Mouse (Mus musculus) stomach, embryonic 15.5 days (tissue): ENCODE measurements around the gene Rgs10. TPM values are rescaled to one million over a fixed set of nuclear protein-coding genes. Genes with fewer than 3 reads are reported as not detected.

Experiments used
- ATAC-seq: fragments of 200-750 bp; cut with Nextera tagmentation; 2 replicates; pipeline ENCODE4 v1.8.0; 2017; ENCODE audit warnings: low read depth, moderate number of reproducible peaks, moderate TSS enrichment; ENCODE audit not compliant: insufficient read depth, low FRiP score
- H3K27ac ChIP-seq: fragments of 300-500 bp; sonication (generic); 2 replicates; pipeline ENCODE4 v1.5.1; 2015; ENCODE audit warnings: mild to moderate bottlenecking, inconsistent platforms
- H3K27me3 ChIP-seq: fragments of 300-500 bp; sonication (generic); replicated peaks from 2 replicates; pipeline ENCODE4 v1.6.1; 2015; ENCODE audit warnings: inconsistent platforms
- H3K36me3 ChIP-seq: fragments of 300-500 bp; sonication (generic); 2 replicates; pipeline ENCODE4 v1.6.1; 2015; ENCODE audit warnings: inconsistent platforms
- H3K4me1 ChIP-seq: fragments of 300-500 bp; sonication (generic); 2 replicates; pipeline ENCODE4 v1.6.1; 2015; ENCODE audit warnings: inconsistent platforms
- H3K4me2 ChIP-seq: fragments of 300-500 bp; sonication (generic); 2 replicates; pipeline ENCODE4 v1.6.1; 2015; ENCODE audit warnings: mild to moderate bottlenecking, inconsistent platforms
- H3K4me3 ChIP-seq: fragments of 300-500 bp; sonication (generic); replicated peaks from 2 replicates; pipeline ENCODE4 v1.5.1; 2015; ENCODE audit warnings: inconsistent platforms
- H3K9ac ChIP-seq: fragments of 300-500 bp; sonication (generic); 2 replicates; pipeline ENCODE4 v1.6.1; 2015; ENCODE audit warnings: inconsistent platforms
- H3K9me3 ChIP-seq: fragments of 300-500 bp; sonication (generic); 2 replicates; pipeline ENCODE4 v1.6.1; 2016; ENCODE audit warnings: inconsistent platforms
- WGBS: fragments of 180-500 bp; shearing (Covaris S2); methylation state at CpG from one replicate; pipeline ENCODE4 v1.1.7; 2015; 5-methylcytosine and 5-hydroxymethylcytosine counted together
- polyA plus RNA-seq: library from polyadenylated mRNA; unstranded; fragments of >200 nt; fragmentation: Nextera tagmentation; extraction: Ambion mirVana; gene quantifications from 2 replicates; pipeline ENCODE4 v1.2.1, GENCODE M21; 2015

The Rgs10 gene
- polyA plus RNA-seq, 1 experiment from 2014 or later, result 25.7 TPM

DNA sequence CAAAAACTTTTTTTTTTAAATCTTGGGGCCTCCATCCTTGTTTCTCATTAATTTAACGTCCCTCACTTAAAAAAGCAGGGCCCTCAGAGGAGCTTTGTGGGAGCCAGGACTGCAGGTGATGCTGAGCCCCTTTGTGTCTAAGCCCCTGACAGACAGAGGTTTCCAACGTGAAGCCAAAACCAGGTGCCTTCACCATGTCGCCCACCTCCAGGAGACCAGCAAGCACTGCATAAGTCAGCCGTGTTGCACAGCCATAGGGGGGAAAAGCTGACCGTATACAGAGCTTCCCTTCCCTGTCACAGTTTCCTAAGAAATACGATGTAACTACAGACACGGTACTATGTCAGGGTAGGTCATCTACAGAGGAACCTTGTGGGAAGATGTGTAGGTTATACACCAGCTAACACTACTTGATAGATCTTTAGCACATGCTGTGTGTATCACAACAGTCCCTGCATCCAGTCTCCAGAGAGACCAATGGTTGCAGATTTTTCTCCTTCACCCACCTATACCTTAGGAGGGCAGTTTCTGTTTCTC lies 35.3 kb downstream of the Rgs10 start:
- Histone ChIP-seq H3K9me3 (no peaks in the 10 kb centered on the region), H3K9ac (no peak overlapping the region), H3K27ac (no peak overlapping the region), H3K36me3 (no peaks in the 10 kb centered on the region), H3K4me3 (no peak overlapping the region), H3K4me2 (no peak overlapping the region), H3K27me3 (no peaks in the 10 kb centered on the region), H3K4me1 (no peaks in the 10 kb centered on the region)
- WGBS, result 74% methylated on average over 7 of the region's 7 CpGs
- no peak for ATAC-seq

DNA sequence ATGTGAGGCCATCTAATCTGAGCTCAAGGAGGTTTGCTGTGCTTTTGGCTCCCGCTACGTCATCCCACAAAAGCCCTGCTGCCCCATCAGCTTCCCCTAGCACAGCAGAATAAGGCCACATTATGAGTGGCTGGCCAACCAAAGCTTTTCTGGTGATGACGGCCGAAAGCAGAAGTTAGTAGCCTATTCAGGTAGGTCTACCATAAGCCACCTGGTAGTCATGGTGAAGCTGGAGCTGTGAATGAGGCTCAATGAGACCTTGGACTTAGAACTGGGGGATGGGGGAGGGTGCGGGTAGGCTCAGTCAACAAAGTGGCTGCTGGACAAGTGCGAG lies 36.1 kb downstream of the Rgs10 start:
- no peak overlapping the region for H3K4me3 ChIP-seq
- H3K27me3 ChIP-seq, result no peaks in the 10 kb centered on the region
- no peaks in the 10 kb centered on the region for H3K4me1 ChIP-seq
- WGBS, result 93% methylated on average over 6 of the region's 6 CpGs
- H3K9me3 ChIP-seq, result no peaks in the 10 kb centered on the region
- no peak for ATAC-seq
- H3K4me2 ChIP-seq, result no peak overlapping the region
- no peaks in the 10 kb centered on the region for H3K36me3 ChIP-seq
- no peak overlapping the region for H3K27ac ChIP-seq
- no peak overlapping the region for H3K9ac ChIP-seq

DNA sequence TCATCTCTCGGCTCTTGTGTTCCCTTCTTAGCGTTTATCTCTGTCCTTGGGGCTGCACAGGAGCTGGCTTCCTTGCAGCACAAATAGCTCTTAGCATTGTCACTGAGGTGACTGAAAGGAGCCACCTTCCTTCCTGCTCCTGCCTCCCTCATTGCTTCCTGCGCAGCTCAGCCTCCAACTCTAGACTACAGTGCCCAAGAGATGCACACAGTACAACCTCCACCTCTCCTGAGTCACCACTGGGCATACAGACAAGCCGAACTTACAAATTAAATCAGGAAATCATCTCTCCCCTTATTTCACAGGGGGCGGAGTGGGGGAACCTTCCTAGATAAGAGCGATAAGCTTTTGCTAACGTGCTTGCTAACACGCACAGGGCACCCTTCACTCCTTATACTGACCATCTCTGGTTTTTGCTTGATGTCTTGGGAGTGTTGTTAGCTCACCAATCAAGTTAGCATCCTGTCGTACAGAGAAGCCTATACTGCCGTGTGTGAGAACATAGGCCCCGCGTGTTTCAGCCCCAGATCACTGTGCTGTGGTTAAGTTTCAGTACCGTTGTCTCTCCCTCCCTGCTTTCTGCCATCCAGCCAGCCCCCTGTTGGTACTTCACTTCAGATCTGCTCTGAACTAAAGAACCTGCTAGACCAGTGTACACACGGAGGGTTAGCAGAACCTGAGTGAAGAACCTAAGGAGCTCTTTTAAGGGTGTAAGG lies 36.6 kb downstream of the Rgs10 start:
- H3K4me2 ChIP-seq, result no peak overlapping the region
- 82% methylated on average over 14 of the region's 14 CpGs for WGBS
- no peak overlapping the region for H3K4me3 ChIP-seq
- H3K4me1 ChIP-seq, result no peaks in the 10 kb centered on the region
- ATAC-seq, result no peak
- H3K36me3 ChIP-seq, result no peaks in the 10 kb centered on the region
- H3K9me3 ChIP-seq, result no peaks in the 10 kb centered on the region
- H3K27ac ChIP-seq, result no peak overlapping the region
- no peak overlapping the region for H3K9ac ChIP-seq
- H3K27me3 ChIP-seq, result no peaks in the 10 kb centered on the region

DNA sequence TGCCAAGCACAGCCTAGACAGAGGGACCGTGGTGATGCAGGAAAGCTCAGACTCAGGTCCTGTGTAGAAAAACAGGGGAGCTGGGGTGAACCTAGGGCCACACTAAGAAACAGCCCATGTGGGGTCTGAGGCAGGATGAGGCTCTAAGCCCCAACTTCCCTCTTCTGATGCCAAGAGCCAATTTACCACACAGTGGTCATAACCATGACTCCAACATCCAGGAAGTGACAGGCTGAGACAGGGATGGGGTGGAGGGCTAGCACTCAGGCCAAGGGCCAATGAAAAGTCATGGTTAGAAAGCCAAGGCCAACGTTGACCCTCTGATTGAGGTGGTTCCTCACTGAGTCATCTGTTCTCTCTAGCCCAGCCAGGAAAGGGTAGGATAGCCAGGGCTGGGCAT lies 37.6 kb downstream of the Rgs10 start:
- H3K4me2 ChIP-seq, result no peak overlapping the region
- no peak overlapping the region for H3K9ac ChIP-seq
- no peak overlapping the region for H3K27ac ChIP-seq
- no peak overlapping the region for H3K4me3 ChIP-seq
- no peaks in the 10 kb centered on the region for H3K9me3 ChIP-seq
- H3K36me3 ChIP-seq, result no peaks in the 10 kb centered on the region
- no peaks in the 10 kb centered on the region for H3K27me3 ChIP-seq
- ATAC-seq, result no peak
- WGBS, result 84% methylated on average over 2 of the region's 2 CpGs
- H3K4me1 ChIP-seq, result no peaks in the 10 kb centered on the region

DNA sequence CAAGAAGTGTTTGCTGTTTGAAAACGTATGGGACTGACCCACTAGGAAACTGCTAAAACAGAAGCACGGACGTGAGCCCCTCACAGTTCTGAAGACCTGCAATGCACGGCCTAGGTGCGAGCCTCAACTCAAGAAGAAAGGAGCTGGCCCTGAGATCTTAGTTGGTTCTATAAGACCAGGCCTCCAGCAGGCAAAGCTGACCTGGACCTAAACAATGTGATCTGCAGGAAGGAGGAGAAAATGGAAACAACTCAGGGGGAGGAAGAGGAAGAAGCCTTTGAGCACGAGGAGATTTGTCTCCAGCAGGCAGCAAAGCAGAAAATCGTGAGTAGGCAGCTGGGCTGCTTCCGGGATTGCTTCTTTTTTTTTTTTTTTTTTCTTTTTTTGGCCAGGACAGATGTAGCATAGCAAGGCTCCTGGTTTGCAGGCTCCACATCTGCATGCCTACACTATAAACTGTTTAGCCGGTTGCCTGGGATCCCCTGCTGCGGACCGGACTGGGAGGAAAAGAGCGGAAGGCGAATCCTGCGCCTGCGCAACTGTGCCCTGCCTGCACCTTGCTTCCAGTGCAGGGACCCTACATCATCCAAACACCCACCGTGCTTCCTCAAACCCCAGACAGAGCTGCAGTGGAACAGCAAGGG lies 39.3 kb downstream of the Rgs10 start:
- H3K4me1 ChIP-seq, result no peaks in the 10 kb centered on the region
- no peak overlapping the region for H3K4me3 ChIP-seq
- H3K9ac ChIP-seq, result no peak overlapping the region
- peak overlapping the region; percentile 54; the same call in 1 of the 2 replicates for H3K27ac ChIP-seq
- H3K36me3 ChIP-seq, result no peaks in the 10 kb centered on the region
- no peaks in the 10 kb centered on the region for H3K9me3 ChIP-seq
- no peaks in the 10 kb centered on the region for H3K27me3 ChIP-seq
- no peak for ATAC-seq
- peak overlapping the region; percentile 4; the same call in 1 of the 2 replicates for H3K4me2 ChIP-seq
- WGBS, result 53% methylated on average over 16 of the region's 16 CpGs

DNA sequence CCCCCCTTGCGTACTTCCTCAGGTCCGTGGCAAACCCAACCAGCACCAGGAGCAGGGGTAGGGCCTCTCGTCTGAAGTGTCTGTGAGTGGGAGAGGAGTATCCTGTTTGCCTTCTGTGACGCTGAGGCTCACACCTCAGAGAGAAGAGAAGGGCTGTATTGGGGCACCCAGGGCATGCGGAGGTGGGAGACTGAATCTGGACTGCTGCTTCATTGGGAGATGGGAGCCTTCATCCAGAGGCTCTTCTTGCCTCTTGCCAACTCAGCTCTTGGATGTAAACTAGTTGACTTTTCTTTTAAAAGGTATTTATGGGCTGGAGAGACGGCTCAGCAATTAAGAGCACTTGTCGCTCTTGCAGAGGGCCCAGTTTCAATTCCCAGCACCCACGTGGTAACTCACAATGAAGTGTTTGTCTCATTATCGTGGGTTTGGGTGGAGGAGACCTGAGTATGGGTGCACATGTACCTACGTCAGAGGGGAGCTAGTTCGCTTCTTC lies 42.3 kb downstream of the Rgs10 start:
- 0 out of 2 replicates have a peak, but pooled peaks cover 8% of the 10 kb centered on the region for H3K36me3 ChIP-seq
- H3K27me3 ChIP-seq, result no peaks in the 10 kb centered on the region
- no peak overlapping the region for H3K4me3 ChIP-seq
- H3K4me2 ChIP-seq, result no peak overlapping the region
- no peaks in the 10 kb centered on the region for H3K4me1 ChIP-seq
- H3K9ac ChIP-seq, result no peak overlapping the region
- H3K27ac ChIP-seq, result no peak overlapping the region
- no peak for ATAC-seq
- WGBS, result 80% methylated on average over 11 of the region's 11 CpGs
- no peaks in the 10 kb centered on the region for H3K9me3 ChIP-seq

- no peak for ATAC-seq
- 87% methylated on average over 11 of the region's 11 CpGs for WGBS
- no peak overlapping the region for H3K27ac ChIP-seq
- no peak overlapping the region for H3K4me2 ChIP-seq
- H3K9ac ChIP-seq, result no peak overlapping the region
- no peak overlapping the region for H3K4me3 ChIP-seq
- 0 out of 2 replicates have a peak, but pooled peaks cover 8% of the 10 kb centered on the region for H3K36me3 ChIP-seq
- no peaks in the 10 kb centered on the region for H3K9me3 ChIP-seq
- H3K27me3 ChIP-seq, result no peaks in the 10 kb centered on the region
- H3K4me1 ChIP-seq, result no peaks in the 10 kb centered on the region
These were observed 44.4 kb downstream of the Rgs10 start for GRCm38 (mm10) chr7:128374156-128374555.

DNA sequence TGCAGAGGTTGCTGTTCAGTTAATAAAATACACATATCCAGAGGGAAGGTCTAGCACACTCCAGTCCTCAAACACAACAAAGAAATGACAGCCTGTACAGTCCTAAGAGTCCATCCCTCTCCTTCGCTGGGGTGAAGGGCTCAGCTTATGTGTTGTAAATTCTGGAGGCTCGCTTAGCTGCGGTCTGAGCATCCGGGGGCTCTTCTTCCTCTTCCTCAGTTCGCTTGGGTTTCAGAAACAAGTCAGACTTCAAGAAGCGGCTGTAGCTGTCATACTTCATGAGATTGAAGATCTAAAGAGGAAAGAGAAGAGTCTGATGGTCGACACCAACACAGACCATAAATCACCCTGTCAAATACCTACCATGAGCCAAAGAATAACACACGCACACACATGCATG lies 44.8 kb downstream of the Rgs10 start:
- no peaks in the 10 kb centered on the region for H3K9me3 ChIP-seq
- ATAC-seq, result no peak
- no peak overlapping the region for H3K4me3 ChIP-seq
- 80% methylated on average over 8 of the region's 8 CpGs for WGBS
- no peak overlapping the region for H3K4me2 ChIP-seq
- H3K4me1 ChIP-seq, result no peaks in the 10 kb centered on the region
- no peaks in the 10 kb centered on the region for H3K27me3 ChIP-seq
- H3K36me3 ChIP-seq, result 0 out of 2 replicates have a peak, but pooled peaks cover 8% of the 10 kb centered on the region
- no peak overlapping the region for H3K27ac ChIP-seq
- H3K9ac ChIP-seq, result no peak overlapping the region

DNA sequence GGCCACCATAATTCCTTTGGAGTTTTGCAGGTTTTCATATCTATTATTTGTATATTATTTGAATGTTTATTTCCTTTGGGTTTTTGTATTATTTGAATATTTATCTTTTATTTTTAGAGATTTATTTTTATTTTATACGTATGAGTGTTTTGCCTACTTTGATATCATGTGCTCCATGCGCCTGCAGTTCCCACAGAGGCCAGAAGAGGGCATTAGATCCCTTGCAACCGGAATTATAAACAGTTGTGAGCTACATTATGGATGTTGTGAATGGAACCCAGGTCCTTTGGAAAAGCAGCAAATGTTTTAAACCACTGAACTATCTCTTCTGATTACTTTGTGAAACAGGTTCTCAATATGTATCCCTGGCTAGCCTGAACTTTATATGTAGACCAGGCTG lies 46.2 kb downstream of the Rgs10 start:
- H3K27me3 ChIP-seq, result no peaks in the 10 kb centered on the region
- ATAC-seq, result no peak
- H3K9me3 ChIP-seq, result no peaks in the 10 kb centered on the region
- H3K27ac ChIP-seq, result no peak overlapping the region
- no peak overlapping the region for H3K9ac ChIP-seq
- no peak overlapping the region for H3K4me2 ChIP-seq
- H3K36me3 ChIP-seq, result 0 out of 2 replicates have a peak, but pooled peaks cover 8% of the 10 kb centered on the region
- WGBS, result 49% methylated on average over 3 of the region's 3 CpGs
- 0 out of 2 replicates have a peak, but pooled peaks cover 2% of the 10 kb centered on the region for H3K4me1 ChIP-seq
- H3K4me3 ChIP-seq, result no peak overlapping the region

- H3K4me3 ChIP-seq, result no peak overlapping the region
- H3K4me2 ChIP-seq, result no peak overlapping the region
- H3K9ac ChIP-seq, result no peak overlapping the region
- 50% methylated on average over 12 of the region's 12 CpGs for WGBS
- H3K36me3 ChIP-seq, result 0 out of 2 replicates have a peak, but pooled peaks cover 8% of the 10 kb centered on the region
- 0 out of 2 replicates have a peak, but pooled peaks cover 4% of the 10 kb centered on the region for H3K4me1 ChIP-seq
- H3K9me3 ChIP-seq, result no peaks in the 10 kb centered on the region
- no peaks in the 10 kb centered on the region for H3K27me3 ChIP-seq
- H3K27ac ChIP-seq, result no peak overlapping the region
- no peak for ATAC-seq
These were observed 49.2 kb downstream of the Rgs10 start for GRCm38 (mm10) chr7:128369366-128369765.

- 0 out of 2 replicates have a peak, but pooled peaks cover 4% of the 10 kb centered on the region for H3K4me1 ChIP-seq
- H3K27ac ChIP-seq, result no peak overlapping the region
These were observed 49.7 kb downstream of the Rgs10 start for GRCm38 (mm10) chr7:128368828-128369227.

DNA sequence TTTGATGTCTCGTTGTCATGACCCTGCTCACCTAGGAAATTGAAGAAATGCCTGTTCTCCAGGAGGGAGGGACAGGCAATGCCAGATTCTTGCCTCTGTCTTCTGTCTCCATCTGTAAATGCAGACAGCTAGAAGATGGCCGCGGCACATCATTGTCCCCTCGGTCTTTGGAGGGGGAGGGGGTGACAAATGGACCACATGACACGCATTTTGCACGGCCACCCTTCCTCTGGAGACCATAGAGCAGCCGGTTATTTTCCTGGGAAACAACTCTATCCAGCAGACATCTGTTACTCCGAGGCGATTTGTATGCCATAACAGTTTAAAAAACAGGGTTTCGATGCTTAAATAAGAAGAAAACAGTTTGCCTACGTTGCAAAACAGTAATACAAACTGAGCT lies 51.9 kb downstream of the Rgs10 start:
- H3K27me3 ChIP-seq, result no peaks in the 10 kb centered on the region
- H3K4me2 ChIP-seq, result no peak overlapping the region
- H3K36me3 ChIP-seq, result no peaks in the 10 kb centered on the region
- H3K4me1 ChIP-seq, result 0 out of 2 replicates have a peak, but pooled peaks cover 4% of the 10 kb centered on the region
- 51% methylated on average over 11 of the region's 11 CpGs for WGBS
- no peak overlapping the region for H3K9ac ChIP-seq
- no peak overlapping the region for H3K27ac ChIP-seq
- H3K9me3 ChIP-seq, result no peaks in the 10 kb centered on the region
- ATAC-seq, result no peak
- H3K4me3 ChIP-seq, result no peak overlapping the region

More at GRCm38 (mm10) chr7:128368828-128369227, 49.7 kb downstream of the Rgs10 start:
- H3K4me2 ChIP-seq, result no peak overlapping the region
- no peak overlapping the region for H3K4me3 ChIP-seq
- H3K9me3 ChIP-seq, result no peaks in the 10 kb centered on the region
- ATAC-seq, result no peak
- H3K36me3 ChIP-seq, result 0 out of 2 replicates have a peak, but pooled peaks cover 8% of the 10 kb centered on the region
- H3K27me3 ChIP-seq, result no peaks in the 10 kb centered on the region
- 92% methylated on average over 6 of the region's 6 CpGs for WGBS
- H3K9ac ChIP-seq, result no peak overlapping the region
